Mouse (Mus musculus) T-helper 17 cell (primary cell): ENCODE measurements at regions not wholly inside any gene's neighbourhood (a gene's known extent, or its start where the extent isn't known, plus 50 kb on each side); places are given as distances from the start of the nearest gene placed in this dataset.

Experiments used
- in situ Hi-C, 2 experiments: fragments of 300-600 bp; cut with MboI, MseI; formaldehyde crosslinking; loops; 1 replicate in 1 of 2; 2 replicates in 1 of 2; pipeline ENCODE4 v1.15.1; 2025; ENCODE audit warnings: high pct_unique_total_duplicates in 2 of 2

DNA sequence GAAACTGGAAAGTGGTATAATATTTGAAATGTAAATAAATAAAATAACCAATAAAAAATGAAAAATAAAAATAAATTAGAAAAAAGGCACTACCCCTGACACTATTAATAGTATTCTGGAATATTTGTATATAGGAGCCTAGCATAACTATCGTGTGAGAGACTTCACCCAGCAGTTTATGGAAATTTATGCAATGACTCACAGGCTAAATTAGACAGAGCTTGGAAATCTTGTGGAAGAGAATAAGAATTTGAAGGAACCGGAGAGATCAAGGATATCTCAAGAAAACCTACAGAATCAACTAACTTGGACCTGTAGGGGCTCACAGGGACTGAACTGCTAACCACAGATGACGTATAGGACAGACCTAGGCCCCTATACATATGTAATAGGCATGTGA, 102.9 kb downstream of the Gm14147 start:
- in situ Hi-C loops = loop anchor here (5.0 to 10.0 kb wide), 2 partner anchors 171 to 174 kb away; no protein-coding TSS in a partner anchor

GRCm38 (mm10) chr2:151215141-151215540, 117.1 kb downstream of the Gm14147 start:
- in situ Hi-C loops = no loop called here
